Mouse (Mus musculus) spleen, adult 2 months (tissue): ENCODE measurements around the gene Gm21885. TPM values are rescaled to one million over a fixed set of nuclear protein-coding genes. Genes with fewer than 3 reads are reported as not detected.

Experiments
- DNase-seq, 2 experiments: peaks; one replicate each; pipeline versions ENCODE4 v3.0.0 to v3.0.0-alpha.2; 2012 to 2021; ENCODE audit warnings: low spot score in 2 of 2, low read depth in 1 of 2
- H3K27ac ChIP-seq: fragments of 200-500 bp; 2 replicates; pipeline ENCODE4 v1.5.1; 2012; ENCODE audit warnings: low read length, inconsistent platforms; ENCODE audit not compliant: insufficient read depth
- H3K27me3 ChIP-seq: fragments of 200-500 bp; 2 replicates; pipeline ENCODE4 v1.6.1; 2012; ENCODE audit warnings: mild to moderate bottlenecking, moderate library complexity, low read length, inconsistent platforms; ENCODE audit not compliant: control insufficient read depth, insufficient read depth
- H3K36me3 ChIP-seq: fragments of 200-500 bp; 2 replicates; pipeline ENCODE4 v1.6.1; 2012; ENCODE audit warnings: mild to moderate bottlenecking, low read length, inconsistent platforms; ENCODE audit not compliant: control insufficient read depth, insufficient read depth
- H3K4me1 ChIP-seq: fragments of 200-500 bp; 2 replicates; pipeline ENCODE4 v1.6.1; 2011; ENCODE audit warnings: inconsistent platforms; ENCODE audit not compliant: control insufficient read depth, insufficient read depth, insufficient read length
- H3K4me3 ChIP-seq: fragments of 200-500 bp; 2 replicates; pipeline ENCODE4 v1.5.1; 2011; ENCODE audit warnings: mild to moderate bottlenecking, inconsistent platforms; ENCODE audit not compliant: insufficient read depth, insufficient read length; ENCODE audit errors: extremely low read depth
- CTCF ChIP-seq: fragments of 200-500 bp; IDR thresholded peaks from 2 replicates; pipeline ENCODE4 v1.5.1; 2011; ENCODE audit warnings: mild to moderate bottlenecking, inconsistent platforms; ENCODE audit not compliant: insufficient read depth, insufficient read length, insufficient replicate concordance; ENCODE audit errors: extremely low read depth
- POLR2A ChIP-seq: fragments of 200-500 bp; IDR thresholded peaks from 2 replicates; pipeline ENCODE4 v1.6.1; 2011; ENCODE audit warnings: low read depth, low read length, inconsistent platforms
- WGBS: fragments of 180-500 bp; shearing (Covaris S2); methylation state at CpG from one replicate; pipeline ENCODE4 v1.1.7; 2018; 5-methylcytosine and 5-hydroxymethylcytosine counted together
- polyA plus RNA-seq: library from polyadenylated mRNA; depleted of rRNA; stranded (reverse); fragments of >200 nt; gene quantifications from 2 replicates; pipeline ENCODE4 v1.2.3, GENCODE M21; 2012; rRNA removed

Gm21885 gene
- polyA plus RNA-seq, 1 experiment, result not detected

GRCm38 (mm10) chr11:94334386-94334968 lies 52.8 kb downstream of the Gm21885 start:
- no peak for DNase-seq
- Histone ChIP-seq H3K4me3 (no peak overlapping the region), H3K4me1 (no peaks in the 10 kb centered on the region), H3K36me3 (peaks cover 22% of the 10 kb centered on the region), H3K27me3 (no peaks in the 10 kb centered on the region), H3K27ac (no peak overlapping the region)
- 86% methylated on average over 8 of the region's 8 CpGs for WGBS
- TF ChIP-seq CTCF (no peak), POLR2A (no peak)

Other genes with a start within 250 kb of the Gm21885 start
- gene Tob1, start 70.4 kb upstream of the Gm21885 start, polyA plus RNA-seq, result 10.2 and 11.9 TPM in 2 replicates
- 0.69 and 0.93 TPM in 2 replicates for gene Wfikkn2, start 35.9 kb upstream of the Gm21885 start, polyA plus RNA-seq
- 6.6 and 7.3 TPM in 2 replicates for gene Luc7l3, start 40.1 kb downstream of the Gm21885 start, polyA plus RNA-seq
- gene Ankrd40, start 46.1 kb downstream of the Gm21885 start, polyA plus RNA-seq, result 50.7 and 65.5 TPM in 2 replicates
- gene Abcc3, start 111.1 kb downstream of the Gm21885 start, polyA plus RNA-seq, result 44.5 and 58.7 TPM in 2 replicates
- 9.8 and 12.0 TPM in 2 replicates for gene Cacna1g, start 192.3 kb downstream of the Gm21885 start, polyA plus RNA-seq
- gene Spata20, start 204.3 kb downstream of the Gm21885 start, polyA plus RNA-seq, result not detected in 2 replicates
- gene Epn3, start 218.1 kb downstream of the Gm21885 start, polyA plus RNA-seq, result 0.23 and 0.39 TPM in 2 replicates
- gene Mycbpap, start 239.9 kb downstream of the Gm21885 start, polyA plus RNA-seq, result 0.06 and 0.11 TPM in 2 replicates